In the genomic region with DNA sequence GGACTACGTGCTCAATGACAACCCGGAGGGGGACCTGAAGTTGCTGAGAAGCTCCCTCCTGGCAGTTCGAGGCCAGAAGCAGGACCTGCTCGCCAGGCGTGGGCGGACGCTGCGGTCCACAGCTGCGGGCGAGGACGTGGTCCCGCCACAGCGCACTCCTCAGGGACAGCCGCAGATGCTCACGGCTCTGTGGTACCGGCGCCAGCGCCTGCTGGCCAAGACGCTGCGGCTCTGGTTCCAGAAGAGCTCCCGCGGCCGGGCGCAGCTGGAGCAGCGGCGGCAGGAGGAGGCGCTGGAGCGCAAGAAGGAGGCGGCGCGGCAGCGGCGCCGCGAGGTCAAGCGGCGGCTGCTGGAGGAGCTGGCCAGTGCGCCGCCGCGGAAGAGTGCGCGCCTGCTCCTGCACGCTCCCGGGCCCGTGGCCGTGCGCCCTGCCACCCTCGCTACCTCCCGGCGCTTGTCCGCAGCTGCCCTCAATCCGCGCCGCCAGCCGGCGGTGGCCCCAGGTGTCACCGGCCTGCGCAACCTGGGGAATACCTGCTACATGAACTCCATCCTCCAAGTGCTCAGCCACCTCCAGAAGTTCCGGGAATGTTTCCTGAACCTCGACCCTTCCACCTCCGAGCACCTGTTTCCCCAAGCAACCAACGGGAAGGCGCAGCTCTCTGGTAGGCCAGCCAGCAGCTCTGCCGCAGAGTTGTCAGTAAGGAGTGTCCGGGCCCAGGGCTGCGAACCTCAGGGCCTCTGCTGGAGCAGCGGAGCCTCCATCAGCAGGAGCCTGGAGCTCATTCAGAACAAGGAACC, we compare ENCODE assay signal across 8 mouse cellular contexts. TPM values are rescaled to one million over a fixed set of nuclear protein-coding genes. Genes with fewer than 3 reads are reported as not detected.
DNase-seq lines count a peak whose midpoint lies in the region; ATAC-seq lines count a peak whose summit lies in the region.

No protein-coding gene starts in this region.

- peak overlapping the region; percentile 89 for H3K4me2 ChIP-seq in embryonic facial prominence, embryonic 13.5 days
- peak overlapping the region; percentile 96 for H3K4me2 ChIP-seq in heart, embryonic 11.5 days

- H3K4me3 ChIP-seq in embryonic facial prominence, embryonic 13.5 days = peak overlapping the region; percentile 47
- H3K4me3 ChIP-seq in heart, embryonic 11.5 days (ENCODE audit: low read depth, low read length) = peak overlapping the region; percentile 49

- peaks cover 24% of the 10 kb centered on the region for H3K27me3 ChIP-seq in embryonic facial prominence, embryonic 13.5 days
- peaks cover 11% of the 10 kb centered on the region for H3K27me3 ChIP-seq in heart, embryonic 11.5 days (ENCODE audit: control insufficient read depth, insufficient read depth, low read length)

- peaks cover 23% of the 10 kb centered on the region for H3K36me3 ChIP-seq in embryonic facial prominence, embryonic 13.5 days
- H3K36me3 ChIP-seq in heart, embryonic 11.5 days (ENCODE audit: control insufficient read depth, insufficient read depth, low read length) = no peaks in the 10 kb centered on the region

- peak; percentile 12 for DNase-seq in thymus, postnatal 0 days (ENCODE audit: low spot score)
- DNase-seq in thymus, adult 18-20 months = no peak
- peak; percentile 55 for DNase-seq in kidney, adult 9 months
- peak; percentile 65 to 68 for DNase-seq in lung, adult 18-20 months
- peak; percentile 52 for DNase-seq in ovary, postnatal 14 days (ENCODE audit: low spot score)
- DNase-seq in MN1 (ENCODE audit: low spot score) = no peak

- peak overlapping the region; percentile 74 for H3K9ac ChIP-seq in embryonic facial prominence, embryonic 13.5 days
- H3K9ac ChIP-seq in heart, embryonic 11.5 days (ENCODE audit: low read depth, low read length) = peak overlapping the region; percentile 68

- ATAC-seq in embryonic facial prominence, embryonic 13.5 days (ENCODE audit: insufficient number of reproducible peaks, insufficient read depth, low FRiP score, low TSS enrichment, low read depth) = peak; percentile 49; the same call in 1 of the 2 replicates
- ATAC-seq in heart, embryonic 11.5 days (replicated peaks; ENCODE audit: insufficient number of reproducible peaks, low FRiP score, low TSS enrichment) = peak; percentile 68

- 5% methylated on average over 60 of the region's 68 CpGs for WGBS in embryonic facial prominence, embryonic 13.5 days
- 3% methylated on average over 64 of the region's 68 CpGs for whole genome bisulfite sequencing in heart, embryonic 11.5 days (ENCODE audit: insufficient replicate concordance)

- H3K4me1 ChIP-seq in embryonic facial prominence, embryonic 13.5 days = peaks cover 15% of the 10 kb centered on the region
- H3K4me1 ChIP-seq in heart, embryonic 11.5 days (ENCODE audit: control insufficient read depth, insufficient read depth, low read length) = peaks cover 10% of the 10 kb centered on the region

- H3K27ac ChIP-seq in embryonic facial prominence, embryonic 13.5 days = no peak overlapping the region
- H3K27ac ChIP-seq in heart, embryonic 11.5 days (ENCODE audit: low read depth, low read length) = no peak overlapping the region

- no peaks in the 10 kb centered on the region for H3K9me3 ChIP-seq in embryonic facial prominence, embryonic 13.5 days
- H3K9me3 ChIP-seq in heart, embryonic 11.5 days (replicated peaks; ENCODE audit: control insufficient read depth, low read length) = no peaks in the 10 kb centered on the region

RNA-seq across cellular contexts. Expression of a gene that starts 15.7 kb away (rescaled TPM):
- 431 and 452 TPM in 2 replicates for polyA plus RNA-seq in thymus, postnatal 0 days (2015; fragmentation: Nextera tagmentation; extraction: Ambion mirVana)
- 412 and 418 TPM in 2 replicates for polyA plus RNA-seq in embryonic facial prominence, embryonic 13.5 days (2015; fragmentation: Nextera tagmentation; extraction: Ambion mirVana)
- 322 and 360 TPM in 2 replicates for polyA plus RNA-seq in heart, embryonic 11.5 days (2014; fragmentation: Nextera tagmentation; extraction: Ambion mirVana)

RNA-seq across cellular contexts. Expression of a gene that starts 16.3 kb away (rescaled TPM):
- 0.98 and 1.3 TPM in 2 replicates for polyA plus RNA-seq in thymus, postnatal 0 days (2015; fragmentation: Nextera tagmentation; extraction: Ambion mirVana)
- 7.5 TPM in 2 replicates for polyA plus RNA-seq in embryonic facial prominence, embryonic 13.5 days (2015; fragmentation: Nextera tagmentation; extraction: Ambion mirVana)
- polyA plus RNA-seq in heart, embryonic 11.5 days (2014; fragmentation: Nextera tagmentation; extraction: Ambion mirVana) = 2.2 and 2.7 TPM in 2 replicates

RNA-seq across cellular contexts. Expression of a gene that starts 21.7 kb away (rescaled TPM):
- polyA plus RNA-seq in thymus, postnatal 0 days (2015; fragmentation: Nextera tagmentation; extraction: Ambion mirVana) = 0.12 and 0.18 TPM in 2 replicates
- polyA plus RNA-seq in embryonic facial prominence, embryonic 13.5 days (2015; fragmentation: Nextera tagmentation; extraction: Ambion mirVana) = 0.39 and 0.54 TPM in 2 replicates
- polyA plus RNA-seq in heart, embryonic 11.5 days (2014; fragmentation: Nextera tagmentation; extraction: Ambion mirVana) = 0.94 and 1.3 TPM in 2 replicates

RNA-seq across cellular contexts. Expression of a gene that starts 22.0 kb away (rescaled TPM):
- polyA plus RNA-seq in thymus, postnatal 0 days (2015; fragmentation: Nextera tagmentation; extraction: Ambion mirVana) = 0.81 and 1.2 TPM in 2 replicates
- polyA plus RNA-seq in embryonic facial prominence, embryonic 13.5 days (2015; fragmentation: Nextera tagmentation; extraction: Ambion mirVana) = 0.60 and 0.91 TPM in 2 replicates
- polyA plus RNA-seq in heart, embryonic 11.5 days (2014; fragmentation: Nextera tagmentation; extraction: Ambion mirVana) = 0.39 TPM in 1 of 2 replicates, not detected in the other

RNA-seq across cellular contexts. Expression of a gene that starts 42.0 kb away (rescaled TPM):
- polyA plus RNA-seq in thymus, postnatal 0 days (2015; fragmentation: Nextera tagmentation; extraction: Ambion mirVana) = 3.9 and 4.6 TPM in 2 replicates
- 6.2 and 6.4 TPM in 2 replicates for polyA plus RNA-seq in embryonic facial prominence, embryonic 13.5 days (2015; fragmentation: Nextera tagmentation; extraction: Ambion mirVana)
- 2.7 and 3.7 TPM in 2 replicates for polyA plus RNA-seq in heart, embryonic 11.5 days (2014; fragmentation: Nextera tagmentation; extraction: Ambion mirVana)

Comparison
In these comparisons a context has a peak if more than half of its experiments do, and no peak if none do; other contexts are left out.
1. DNase-seq: peak in thymus, postnatal 0 days (single experiment), kidney, adult 9 months (single experiment), lung, adult 18-20 months (2 of 2) and ovary, postnatal 14 days (single experiment); none in thymus, adult 18-20 months (0 of 2) and MN1 (single experiment).